Mouse (Mus musculus): ENCODE measurements at regions not wholly inside any gene's neighbourhood (a gene's known extent, or its start where the extent isn't known, plus 50 kb on each side); places are given as distances from the start of the nearest gene placed in this dataset.

GRCm38 (mm10) chr4:21222631-21223030 is 463.1 kb downstream of the Prdm13 start:
- Histone ChIP-seq H3K9me3 (no peaks in the 10 kb centered on the region), H3K4me1 (no peaks in the 10 kb centered on the region), H3K27ac (no peak overlapping the region), H3K36me3 (no peaks in the 10 kb centered on the region), H3K4me3 (no peak overlapping the region), H3K27me3 (no peaks in the 10 kb centered on the region), H3K4me2 (no peak overlapping the region), H3K9ac (no peak overlapping the region)
- WGBS: 27% methylated on average over 4 of the region's 4 CpGs
- ATAC-seq (ENCODE audit: borderline replicate concordance, extremely low read depth, low FRiP score, low TSS enrichment): no peak

- Histone ChIP-seq H3K27me3 (no peaks in the 10 kb centered on the region), H3K4me3 (no peak overlapping the region), H3K4me1 (no peaks in the 10 kb centered on the region), H3K4me2 (no peak overlapping the region), H3K36me3 (no peaks in the 10 kb centered on the region), H3K27ac (no peak overlapping the region), H3K9ac (no peak overlapping the region), H3K9me3 (no peaks in the 10 kb centered on the region)
- WGBS: 89% methylated on average over 4 of the region's 4 CpGs
- no peak for ATAC-seq (ENCODE audit: borderline replicate concordance, extremely low read depth, low FRiP score, low TSS enrichment)
These were observed 478.1 kb downstream of the Prdm13 start for GRCm38 (mm10) chr4:21207617-21208016.

GRCm38 (mm10) chr4:21195620-21196019 is 490.1 kb downstream of the Prdm13 start:
- no peaks in the 10 kb centered on the region for H3K9me3 ChIP-seq
- no peak overlapping the region for H3K27ac ChIP-seq
- no peak overlapping the region for H3K4me2 ChIP-seq
- H3K9ac ChIP-seq: no peak overlapping the region
- no peaks in the 10 kb centered on the region for H3K27me3 ChIP-seq
- H3K4me1 ChIP-seq: no peaks in the 10 kb centered on the region
- H3K36me3 ChIP-seq: no peaks in the 10 kb centered on the region
- no peak for ATAC-seq (ENCODE audit: borderline replicate concordance, extremely low read depth, low FRiP score, low TSS enrichment)
- WGBS: 76% methylated on average over 1 of the region's 1 CpGs
- no peak overlapping the region for H3K4me3 ChIP-seq

- ATAC-seq (ENCODE audit: borderline replicate concordance, extremely low read depth, low FRiP score, low TSS enrichment): no peak
- H3K4me1 ChIP-seq: no peaks in the 10 kb centered on the region
- no peaks in the 10 kb centered on the region for H3K27me3 ChIP-seq
- no peaks in the 10 kb centered on the region for H3K9me3 ChIP-seq
- H3K9ac ChIP-seq: no peak overlapping the region
- H3K27ac ChIP-seq: no peak overlapping the region
- no peak overlapping the region for H3K4me2 ChIP-seq
- H3K4me3 ChIP-seq: no peak overlapping the region
- no peaks in the 10 kb centered on the region for H3K36me3 ChIP-seq
- WGBS: 74% methylated on average over 6 of the region's 6 CpGs
These were observed 512.0 kb downstream of the Prdm13 start for GRCm38 (mm10) chr4:21173789-21174188.

GRCm38 (mm10) chr4:21173019-21173418 is 512.7 kb downstream of the Prdm13 start:
- H3K9me3 ChIP-seq: no peaks in the 10 kb centered on the region
- H3K9ac ChIP-seq: no peak overlapping the region
- no peak overlapping the region for H3K4me2 ChIP-seq
- no peak for ATAC-seq (ENCODE audit: borderline replicate concordance, extremely low read depth, low FRiP score, low TSS enrichment)
- no peak overlapping the region for H3K27ac ChIP-seq
- WGBS: 95% methylated on average over 1 of the region's 1 CpGs
- no peak overlapping the region for H3K4me3 ChIP-seq
- H3K4me1 ChIP-seq: no peaks in the 10 kb centered on the region
- no peaks in the 10 kb centered on the region for H3K36me3 ChIP-seq
- no peaks in the 10 kb centered on the region for H3K27me3 ChIP-seq

GRCm38 (mm10) chr4:21170734-21171133 is 515.0 kb downstream of the Prdm13 start:
- no peaks in the 10 kb centered on the region for H3K27me3 ChIP-seq
- H3K9ac ChIP-seq: no peak overlapping the region
- no peaks in the 10 kb centered on the region for H3K4me1 ChIP-seq
- no peaks in the 10 kb centered on the region for H3K36me3 ChIP-seq
- no peaks in the 10 kb centered on the region for H3K9me3 ChIP-seq
- no peak overlapping the region for H3K4me2 ChIP-seq
- ATAC-seq (ENCODE audit: borderline replicate concordance, extremely low read depth, low FRiP score, low TSS enrichment): no peak
- H3K27ac ChIP-seq: no peak overlapping the region
- WGBS: 66% methylated on average over 3 of the region's 3 CpGs
- H3K4me3 ChIP-seq: no peak overlapping the region

- no peak overlapping the region for H3K4me2 ChIP-seq
- H3K36me3 ChIP-seq: no peaks in the 10 kb centered on the region
- ATAC-seq (ENCODE audit: borderline replicate concordance, extremely low read depth, low FRiP score, low TSS enrichment): no peak
- no peak overlapping the region for H3K9ac ChIP-seq
- no peaks in the 10 kb centered on the region for H3K27me3 ChIP-seq
- H3K4me1 ChIP-seq: no peaks in the 10 kb centered on the region
- H3K27ac ChIP-seq: no peak overlapping the region
- no peak overlapping the region for H3K4me3 ChIP-seq
- H3K9me3 ChIP-seq: no peaks in the 10 kb centered on the region
These were observed 523.6 kb downstream of the Prdm13 start for GRCm38 (mm10) chr4:21162124-21162523.

- H3K4me2 ChIP-seq: no peak overlapping the region
- no peaks in the 10 kb centered on the region for H3K27me3 ChIP-seq
- no peaks in the 10 kb centered on the region for H3K4me1 ChIP-seq
- no peak overlapping the region for H3K4me3 ChIP-seq
- no peaks in the 10 kb centered on the region for H3K36me3 ChIP-seq
- no peak overlapping the region for H3K9ac ChIP-seq
- H3K9me3 ChIP-seq: no peaks in the 10 kb centered on the region
- 67% methylated on average over 1 of the region's 1 CpGs for WGBS
- ATAC-seq (ENCODE audit: borderline replicate concordance, extremely low read depth, low FRiP score, low TSS enrichment): no peak
- no peak overlapping the region for H3K27ac ChIP-seq
These were observed 559.9 kb downstream of the Prdm13 start for GRCm38 (mm10) chr4:21125892-21126291.

GRCm38 (mm10) chr4:21095741-21096140 is 590.0 kb downstream of the Prdm13 start:
- H3K27ac ChIP-seq: no peak overlapping the region
- H3K36me3 ChIP-seq: no peaks in the 10 kb centered on the region
- no peaks in the 10 kb centered on the region for H3K4me1 ChIP-seq
- H3K9me3 ChIP-seq: no peaks in the 10 kb centered on the region
- no peak overlapping the region for H3K4me3 ChIP-seq
- H3K9ac ChIP-seq: no peak overlapping the region
- H3K27me3 ChIP-seq: no peaks in the 10 kb centered on the region
- WGBS: 95% methylated on average over 1 of the region's 1 CpGs
- H3K4me2 ChIP-seq: no peak overlapping the region
- ATAC-seq (ENCODE audit: borderline replicate concordance, extremely low read depth, low FRiP score, low TSS enrichment): no peak

GRCm38 (mm10) chr4:21070198-21070785 is 615.5 kb downstream of the Prdm13 start:
- no peak overlapping the region for H3K4me3 ChIP-seq
- no peak overlapping the region for H3K9ac ChIP-seq
- ATAC-seq (ENCODE audit: borderline replicate concordance, extremely low read depth, low FRiP score, low TSS enrichment): no peak
- H3K4me1 ChIP-seq: no peaks in the 10 kb centered on the region
- WGBS: 85% methylated on average over 3 of the region's 3 CpGs
- no peaks in the 10 kb centered on the region for H3K9me3 ChIP-seq
- H3K27ac ChIP-seq: no peak overlapping the region
- no peak overlapping the region for H3K4me2 ChIP-seq
- H3K36me3 ChIP-seq: no peaks in the 10 kb centered on the region
- H3K27me3 ChIP-seq: no peaks in the 10 kb centered on the region
